Mouse (Mus musculus) thymus, adult 18-20 months (tissue): ENCODE measurements around the gene Wwc1.
A peak's percentile ranks its signal among the peaks of the same experiment; 100 is the strongest.
"Not testable (repeated sequence)": the region's sequence is repeated elsewhere in the genome, so short reads cannot be mapped to it uniquely, and the experiment has no call there.

Source experiments
- DNase-seq, 2 experiments: peaks; one replicate each; pipeline ENCODE4 v3.0.0; 2022; ENCODE audit warnings: mixed read lengths in 2 of 2

Gene Wwc1

GRCm38 (mm10) chr11:35877651-35878558, 102.4 kb downstream of the Wwc1 start:
- DNase-seq, result no peak

- no peak for DNase-seq
These were observed 106.6 kb downstream of the Wwc1 start for GRCm38 (mm10) chr11:35873624-35874244.

- no peak for DNase-seq
These were observed 109.4 kb downstream of the Wwc1 start for GRCm38 (mm10) chr11:35870961-35871360.

GRCm38 (mm10) chr11:35866140-35866539, 114.2 kb downstream of the Wwc1 start:
- DNase-seq, result no peak

GRCm38 (mm10) chr11:35864981-35865604, 115.2 kb downstream of the Wwc1 start:
- no peak for DNase-seq

GRCm38 (mm10) chr11:35863653-35864052, 116.7 kb downstream of the Wwc1 start:
- no peak for DNase-seq

GRCm38 (mm10) chr11:35857395-35858067, 122.8 kb downstream of the Wwc1 start:
- no peak for DNase-seq

GRCm38 (mm10) chr11:35856359-35857040, 123.8 kb downstream of the Wwc1 start:
- DNase-seq, result no peak

GRCm38 (mm10) chr11:35855567-35855966, 124.8 kb downstream of the Wwc1 start:
- no peak for DNase-seq

GRCm38 (mm10) chr11:35854941-35855340, 125.4 kb downstream of the Wwc1 start:
- no peak for DNase-seq

GRCm38 (mm10) chr11:35853651-35854050, 126.7 kb downstream of the Wwc1 start:
- DNase-seq, result no peak

GRCm38 (mm10) chr11:35852731-35853130, 127.6 kb downstream of the Wwc1 start:
- DNase-seq, result no peak

- no peak for DNase-seq
These were observed 136.0 kb downstream of the Wwc1 start for GRCm38 (mm10) chr11:35844299-35844698.

GRCm38 (mm10) chr11:35842560-35842959, 137.8 kb downstream of the Wwc1 start:
- not testable (repeated sequence) for DNase-seq

GRCm38 (mm10) chr11:35841738-35842325, 138.5 kb downstream of the Wwc1 start:
- no peak for DNase-seq

GRCm38 (mm10) chr11:35840806-35841205, 139.5 kb downstream of the Wwc1 start:
- DNase-seq, result not testable (repeated sequence)

GRCm38 (mm10) chr11:35840282-35840681, 140.0 kb downstream of the Wwc1 start:
- DNase-seq, result no peak

- DNase-seq, result peak; percentile 70 to 74
These were observed 141.7 kb downstream of the Wwc1 start for GRCm38 (mm10) chr11:35838345-35839338.

GRCm38 (mm10) chr11:35837156-35838126, 142.9 kb downstream of the Wwc1 start:
- no peak for DNase-seq
